Mouse (Mus musculus) olfactory bulb, adult 2 months (tissue): ENCODE results near the gene Fgl2.

Experiments
- CTCF ChIP-seq: fragments of 200-500 bp; IDR thresholded peaks from 2 replicates; pipeline ENCODE4 v1.5.1; 2012; ENCODE audit warnings: low read depth, mild to moderate bottlenecking, low read length, moderate library complexity; ENCODE audit not compliant: insufficient read depth
- POLR2A ChIP-seq: fragments of 200-500 bp; IDR thresholded peaks from 2 replicates; pipeline ENCODE4 v1.6.1; 2012; ENCODE audit warnings: mild to moderate bottlenecking, low read depth, low read length, moderate library complexity; ENCODE audit not compliant: insufficient read depth

DNA sequence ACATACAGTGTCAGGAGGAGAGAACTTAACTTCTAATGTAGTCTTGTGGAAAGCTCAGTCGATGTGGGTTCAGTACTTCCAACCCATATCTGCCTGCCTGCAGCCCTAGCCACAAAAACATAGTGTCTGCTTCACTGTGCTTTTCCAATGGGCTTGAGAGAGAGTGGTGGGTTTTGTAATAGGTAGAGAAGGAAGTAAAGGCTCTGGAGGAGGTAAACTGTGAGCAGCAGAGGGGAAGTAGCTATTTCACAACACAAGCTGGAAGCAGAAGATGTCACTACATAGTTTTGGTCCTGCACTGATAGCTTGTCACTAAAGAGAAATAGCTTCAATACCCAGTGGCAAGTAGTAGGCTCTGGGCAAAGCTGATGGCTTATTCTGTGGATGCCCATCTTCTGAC, 40.3 kb upstream of the Fgl2 start:
- no peak for TF ChIP-seq CTCF
- TF ChIP-seq POLR2A = no peak
